Comparison of ENCODE assay signal across 19 mouse cellular contexts in the genomic region with DNA sequence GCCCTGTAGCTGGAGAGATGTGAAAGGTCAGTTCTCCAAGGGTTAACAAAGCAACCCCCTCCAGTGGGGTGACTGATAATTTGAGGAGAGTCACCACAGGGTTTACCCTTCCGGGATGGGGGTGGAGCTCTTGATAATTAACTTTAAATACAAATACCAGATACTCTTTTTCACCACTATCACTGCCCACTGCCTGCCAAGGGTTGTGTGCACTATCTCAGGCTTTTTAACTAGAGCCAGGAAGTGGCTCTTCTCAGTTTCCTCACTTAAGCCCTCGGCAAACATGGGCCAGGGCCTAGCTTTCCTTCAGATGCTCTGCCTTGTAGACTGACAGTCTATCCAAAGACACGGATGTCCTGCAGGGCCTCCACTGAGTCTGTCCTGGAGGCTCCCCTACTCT. TPM values are rescaled to one million over a fixed set of nuclear protein-coding genes. Genes with fewer than 3 reads are reported as not detected.
DNase-seq lines count a peak whose midpoint lies in the region; ATAC-seq and TF ChIP-seq lines count a peak whose summit lies in the region.
"Had no signal": no experiment of that assay in that cellular context is flagged by ENCODE, and none has a peak within 500 bp of the region (broad histone marks: within the 10 kb centered on the region; RNA-seq: fewer than 3 reads in every experiment).

No protein-coding gene starts in this region.

- H3K9me3 ChIP-seq in embryonic facial prominence, embryonic 14.5 days (ENCODE audit: control insufficient read depth, low read length) = no peaks in the 10 kb centered on the region
- H3K9me3 ChIP-seq in embryonic facial prominence, embryonic 10.5 days = no peaks in the 10 kb centered on the region
- H3K9me3 ChIP-seq in stomach, postnatal 0 days (ENCODE audit: control insufficient read depth, low read length) = no peaks in the 10 kb centered on the region
- H3K9me3 ChIP-seq: hindbrain, embryonic 10.5 days had no signal

- no peaks in the 10 kb centered on the region for H3K27me3 ChIP-seq in embryonic facial prominence, embryonic 14.5 days (replicated peaks; ENCODE audit: control insufficient read depth, insufficient read depth, low read length)
- no peaks in the 10 kb centered on the region for H3K27me3 ChIP-seq in embryonic facial prominence, embryonic 10.5 days (replicated peaks; ENCODE audit: low read depth, poor library complexity, severe bottlenecking)
- H3K27me3 ChIP-seq in spleen, adult 2 months (ENCODE audit: control insufficient read depth, insufficient read depth, low read length) = no peaks in the 10 kb centered on the region
- H3K27me3 ChIP-seq in stomach, postnatal 0 days (ENCODE audit: control insufficient read depth, insufficient read depth, low read length) = no peaks in the 10 kb centered on the region

- no peak overlapping the region for H3K4me2 ChIP-seq in embryonic facial prominence, embryonic 14.5 days (ENCODE audit: low read depth, low read length)
- no peak overlapping the region for H3K4me2 ChIP-seq in stomach, postnatal 0 days (replicated peaks; ENCODE audit: low read depth)

- DNase-seq in embryonic facial prominence, embryonic 14.5 days (ENCODE audit: low spot score) = no peak
- no peak for DNase-seq in embryonic facial prominence, embryonic 10.5 days (ENCODE audit: low spot score)
- DNase-seq in spleen, adult 2 months (ENCODE audit: low read depth in 1 of 2, low spot score in 2 of 2) = no peak
- no peak for DNase-seq in spleen, postnatal 36 days (ENCODE audit: low spot score in 2 of 2)
- DNase-seq in stomach, postnatal 0 days (ENCODE audit: low spot score) = no peak
- no peak for DNase-seq in left cerebral cortex, postnatal 4 days
- no peak for DNase-seq in spleen, adult 18-20 months
- DNase-seq: cerebellum, adult 18-20 months; embryo, embryonic 11 days; lung, adult 2 months; right cerebral cortex, adult 18-20 months had no signal

- H3K4me3 ChIP-seq in embryonic facial prominence, embryonic 14.5 days (ENCODE audit: low read depth, low read length) = no peak overlapping the region
- H3K4me3 ChIP-seq in embryonic facial prominence, embryonic 10.5 days = no peak overlapping the region
- H3K4me3 ChIP-seq in spleen, adult 2 months (ENCODE audit: extremely low read depth, insufficient read depth, insufficient read length) = no peak overlapping the region
- H3K4me3 ChIP-seq in stomach, postnatal 0 days (ENCODE audit: low read depth, low read length) = no peak overlapping the region
- H3K4me3 ChIP-seq: hindbrain, embryonic 10.5 days had no signal

- WGBS in embryonic facial prominence, embryonic 14.5 days = 28% methylated on average over 3 of the region's 3 CpGs
- WGBS in embryonic facial prominence, embryonic 10.5 days = 41% methylated on average over 3 of the region's 3 CpGs
- 40% methylated on average over 3 of the region's 3 CpGs for WGBS in spleen, adult 2 months
- WGBS in stomach, postnatal 0 days = 28% methylated on average over 3 of the region's 3 CpGs

- H3K36me3 ChIP-seq in embryonic facial prominence, embryonic 14.5 days (ENCODE audit: control insufficient read depth, insufficient read depth, low read length) = peaks cover 4% of the 10 kb centered on the region; the same call in 1 of the 2 replicates
- peaks cover 19% of the 10 kb centered on the region for H3K36me3 ChIP-seq in embryonic facial prominence, embryonic 10.5 days (replicated peaks)
- H3K36me3 ChIP-seq in spleen, adult 2 months (ENCODE audit: control insufficient read depth, insufficient read depth, low read length) = no peaks in the 10 kb centered on the region
- H3K36me3 ChIP-seq in stomach, postnatal 0 days (ENCODE audit: control insufficient read depth, insufficient read depth, low read length) = no peaks in the 10 kb centered on the region

- TF ChIP-seq CTCF in spleen, adult 2 months (IDR thresholded peaks at IDR 0.05; ENCODE audit: extremely low read depth, insufficient read depth, insufficient read length, insufficient replicate concordance) = no peak
- TF ChIP-seq CTCF in stomach, postnatal 0 days (IDR thresholded peaks at IDR 0.05; ENCODE audit: low read depth) = no peak

- intact Hi-C loops in left cerebral cortex, postnatal 4 days (cut with DNase I) = no loop called here

- no peak for TF ChIP-seq POLR2A in spleen, adult 2 months (IDR thresholded peaks at IDR 0.05; ENCODE audit: low read depth, low read length)

- H3K9ac ChIP-seq in embryonic facial prominence, embryonic 14.5 days (ENCODE audit: low read depth, low read length) = 0 out of 2 replicates have a peak overlapping the region, but pooled peaks have one; percentile 14
- H3K9ac ChIP-seq in stomach, postnatal 0 days (ENCODE audit: low read length) = no peak overlapping the region

- no peak overlapping the region for H3K27ac ChIP-seq in embryonic facial prominence, embryonic 14.5 days (replicated peaks; ENCODE audit: low read depth, low read length)
- no peak overlapping the region for H3K27ac ChIP-seq in embryonic facial prominence, embryonic 10.5 days (replicated peaks)
- peak overlapping the region; percentile 78 for H3K27ac ChIP-seq in spleen, adult 2 months (ENCODE audit: insufficient read depth, low read length)
- no peak overlapping the region for H3K27ac ChIP-seq in stomach, postnatal 0 days (replicated peaks)
- H3K27ac ChIP-seq: hindbrain, embryonic 10.5 days; kidney, postnatal 0 days had no signal

- ATAC-seq in embryonic facial prominence, embryonic 14.5 days (ENCODE audit: low read depth) = no peak
- ATAC-seq in inflammation-experienced regulatory T-cells, adult 6 months = peak; percentile 71
- 0 out of 2 replicates have a peak, but pooled peaks have one; percentile 29 for ATAC-seq in stomach, postnatal 0 days (ENCODE audit: low FRiP score, low TSS enrichment)
- ATAC-seq: intestine, embryonic 16.5 days had no signal

- H3K4me1 ChIP-seq in embryonic facial prominence, embryonic 14.5 days (ENCODE audit: control insufficient read depth, insufficient read depth, low read length) = no peaks in the 10 kb centered on the region
- H3K4me1 ChIP-seq in embryonic facial prominence, embryonic 10.5 days = no peaks in the 10 kb centered on the region; the same call in 1 of the 2 replicates
- H3K4me1 ChIP-seq in spleen, adult 2 months (ENCODE audit: control insufficient read depth, insufficient read depth, insufficient read length) = peaks cover 3% of the 10 kb centered on the region; the same call in 1 of the 2 replicates
- H3K4me1 ChIP-seq in stomach, postnatal 0 days (replicated peaks; ENCODE audit: control insufficient read depth, insufficient read depth) = no peaks in the 10 kb centered on the region
- H3K4me1 ChIP-seq: hindbrain, embryonic 10.5 days had no signal

- no peak for TF ChIP-seq EP300 in stomach, postnatal 0 days (optimal IDR thresholded peaks at IDR 0.05)

RNA-seq across cellular contexts. Expression of gene Gm10273, which starts 15.5 kb away (rescaled TPM):
- 16.1 TPM in 1 of 2 replicates, not detected in the other for polyA plus RNA-seq in embryonic facial prominence, embryonic 14.5 days (2014; fragmentation: Nextera tagmentation; extraction: Ambion mirVana)
- 6.0 and 12.1 TPM in 2 replicates for polyA plus RNA-seq in embryonic facial prominence, embryonic 10.5 days (2016; fragmentation: Nextera tagmentation; extraction: Ambion mirVana)
- 1.7 and 2.5 TPM in 2 replicates for polyA plus RNA-seq in spleen, adult 2 months (2012; rRNA removed)
- polyA plus RNA-seq in inflammation-experienced regulatory T-cells, adult 6 months (2017; shearing (Covaris generic)) = 10 to 100 TPM; 34.2 to 47.3 (median 42.3) TPM
- polyA plus RNA-seq in stomach, postnatal 0 days (2015; fragmentation: Nextera tagmentation; extraction: Ambion mirVana) = 1.4 and 3.6 TPM in 2 replicates
- total RNA-seq in left cerebral cortex, postnatal 4 days (2021) = 10 to 100 TPM; 45.0 to 48.3 TPM
- polyA plus RNA-seq: intestine, embryonic 16.5 days had no signal

RNA-seq across cellular contexts. Expression of gene Pla2g12b, which starts 23.5 kb away (rescaled TPM):
- not detected in 2 replicates for polyA plus RNA-seq in embryonic facial prominence, embryonic 14.5 days (2014; fragmentation: Nextera tagmentation; extraction: Ambion mirVana)
- not detected in 2 replicates for polyA plus RNA-seq in embryonic facial prominence, embryonic 10.5 days (2016; fragmentation: Nextera tagmentation; extraction: Ambion mirVana)
- not detected in 2 replicates for polyA plus RNA-seq in spleen, adult 2 months (2012; rRNA removed)
- not detected for polyA plus RNA-seq in inflammation-experienced regulatory T-cells, adult 6 months (2017; shearing (Covaris generic))
- 34.6 and 38.5 TPM in 2 replicates for polyA plus RNA-seq in stomach, postnatal 0 days (2015; fragmentation: Nextera tagmentation; extraction: Ambion mirVana)
- not detected for total RNA-seq in left cerebral cortex, postnatal 4 days (2021)
- total RNA-seq: gastrocnemius, postnatal 4 days; layer of hippocampus, postnatal 14 days; left cerebral cortex, postnatal 25 days had no signal
- polyA plus RNA-seq: hindbrain, embryonic 10.5 days; neural tube, embryonic 14.5 days had no signal

RNA-seq across cellular contexts. Expression of gene P4ha1, which starts 56.8 kb away (rescaled TPM):
- polyA plus RNA-seq in embryonic facial prominence, embryonic 14.5 days (2014; fragmentation: Nextera tagmentation; extraction: Ambion mirVana) = 120 and 121 TPM in 2 replicates
- 49.3 and 55.7 TPM in 2 replicates for polyA plus RNA-seq in embryonic facial prominence, embryonic 10.5 days (2016; fragmentation: Nextera tagmentation; extraction: Ambion mirVana)
- 5.3 and 7.1 TPM in 2 replicates for polyA plus RNA-seq in spleen, adult 2 months (2012; rRNA removed)
- 10 to 100 TPM; 14.8 to 36.1 (median 28.0) TPM for polyA plus RNA-seq in inflammation-experienced regulatory T-cells, adult 6 months (2017; shearing (Covaris generic))
- polyA plus RNA-seq in stomach, postnatal 0 days (2015; fragmentation: Nextera tagmentation; extraction: Ambion mirVana) = 13.9 and 17.9 TPM in 2 replicates
- 10 to 100 TPM; 21.1 to 21.8 TPM for total RNA-seq in left cerebral cortex, postnatal 4 days (2021)

Comparison
In these comparisons a context has a peak if more than half of its experiments do, and no peak if none do; other contexts are left out.
1. RNA of gene Pla2g12b, which starts 23.5 kb away (polyA plus RNA-seq): 34.6 to 38.5 TPM in stomach, postnatal 0 days; not detected in embryonic facial prominence, embryonic 10.5 days, not detected in embryonic facial prominence, embryonic 14.5 days, not detected in spleen, adult 2 months and not detected in inflammation-experienced regulatory T-cells, adult 6 months; every median in the first group is over 10 times any median in the second.